In the genomic region with DNA sequence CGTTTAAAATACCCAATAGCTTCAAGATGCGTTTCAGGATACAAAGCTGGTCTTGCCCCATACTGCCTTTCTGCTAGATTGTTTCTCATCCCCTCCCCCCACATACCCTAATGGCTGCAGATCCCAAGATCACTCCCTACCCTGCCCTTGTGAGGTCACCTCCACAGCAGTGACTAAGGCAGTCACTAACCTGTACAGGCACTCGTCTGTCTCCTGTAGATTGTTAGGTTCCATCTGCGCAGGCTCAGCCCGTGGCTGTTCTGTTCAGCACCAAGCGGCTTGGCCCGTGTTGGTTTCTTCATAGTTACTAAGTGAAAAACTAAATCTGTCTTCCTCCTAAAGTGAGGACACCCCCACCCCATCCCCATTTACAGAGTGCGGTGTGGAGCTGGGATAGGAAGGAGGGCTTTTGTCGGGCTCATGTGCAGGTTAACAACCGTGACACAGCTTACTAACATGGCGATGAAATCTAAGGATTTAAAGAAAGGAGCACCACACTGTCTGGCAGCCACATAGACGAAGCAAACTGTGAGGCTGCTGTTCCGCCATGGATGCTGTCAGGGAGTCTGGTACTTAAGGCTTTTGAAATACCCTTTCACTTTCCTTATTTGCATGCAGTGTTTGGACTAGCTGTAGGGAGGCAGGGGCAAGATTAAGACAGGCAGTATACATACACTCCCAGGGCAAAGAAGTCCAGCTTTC, we compare ENCODE assay signal across 9 mouse cellular contexts.
DNase-seq lines count a peak whose midpoint lies in the region; ATAC-seq and TF ChIP-seq lines count a peak whose summit lies in the region.
"Had no signal": no experiment of that assay in that cellular context is flagged by ENCODE, and none has a peak within 500 bp of the region (broad histone marks: within the 10 kb centered on the region; RNA-seq: fewer than 3 reads in every experiment).

No protein-coding gene starts in this region.

- H3K27ac ChIP-seq in lung, postnatal 0 days (ENCODE audit: low read length) = no peak overlapping the region
- peak overlapping the region; percentile 80 for H3K27ac ChIP-seq in heart, postnatal 0 days (ENCODE audit: low read depth)
- peak overlapping the region; percentile 72 for H3K27ac ChIP-seq in limb, embryonic 10.5 days

- peak; percentile 40 for DNase-seq in lung, postnatal 0 days (ENCODE audit: low spot score)
- DNase-seq in lung, adult 2 months = no peak
- no peak for DNase-seq in heart, postnatal 0 days (ENCODE audit: low spot score)
- DNase-seq in limb, embryonic 10.5 days (ENCODE audit: low spot score) = no peak
- peak; percentile 45 for DNase-seq in yolk sac, embryonic 10.5 days (ENCODE audit: low spot score)
- DNase-seq in urinary bladder, postnatal 14 days (ENCODE audit: low spot score) = no peak
- DNase-seq in gastrocnemius, postnatal 4 days (ENCODE audit: low spot score in 2 of 2) = no peak
- DNase-seq in right cerebral cortex, postnatal 4 days = no peak

- no peak for TF ChIP-seq CTCF in lung, postnatal 0 days (IDR thresholded peaks at IDR 0.05)
- no peak for TF ChIP-seq CTCF in lung, adult 2 months (IDR thresholded peaks at IDR 0.05; ENCODE audit: insufficient read depth, low read length)
- no peak for TF ChIP-seq CTCF in heart, postnatal 0 days (IDR thresholded peaks at IDR 0.05; ENCODE audit: low read depth)

- no peak overlapping the region for H3K9ac ChIP-seq in lung, postnatal 0 days (replicated peaks; ENCODE audit: low read depth)
- H3K9ac ChIP-seq in heart, postnatal 0 days (replicated peaks; ENCODE audit: low read depth, low read length) = no peak overlapping the region

- H3K4me2 ChIP-seq in lung, postnatal 0 days (replicated peaks; ENCODE audit: low read depth, low read length) = peak overlapping the region; percentile 35; the same call in 1 of the 2 replicates
- peak overlapping the region; percentile 32; the same call in 1 of the 2 replicates for H3K4me2 ChIP-seq in heart, postnatal 0 days (ENCODE audit: low read depth, low read length)

- H3K4me3 ChIP-seq in lung, postnatal 0 days (ENCODE audit: low read depth, low read length) = no peak overlapping the region
- H3K4me3 ChIP-seq in lung, adult 2 months (replicated peaks; ENCODE audit: extremely low read depth, low read depth, low read length) = no peak overlapping the region
- no peak overlapping the region for H3K4me3 ChIP-seq in heart, postnatal 0 days (ENCODE audit: low read depth, low read length)
- no peak overlapping the region for H3K4me3 ChIP-seq in limb, embryonic 10.5 days
- H3K4me3 ChIP-seq: megakaryocyte, embryonic 14.5 days had no signal

- H3K36me3 ChIP-seq in lung, postnatal 0 days (ENCODE audit: insufficient read depth, low read length) = no peaks in the 10 kb centered on the region
- H3K36me3 ChIP-seq in heart, postnatal 0 days (replicated peaks; ENCODE audit: control insufficient read depth, insufficient read depth, low read length) = no peaks in the 10 kb centered on the region
- H3K36me3 ChIP-seq in limb, embryonic 10.5 days = no peaks in the 10 kb centered on the region

- no peak for TF ChIP-seq POLR2A in lung, adult 2 months (IDR thresholded peaks at IDR 0.05; ENCODE audit: borderline replicate concordance, extremely low read depth, low read depth, low read length)

- no peaks in the 10 kb centered on the region for H3K9me3 ChIP-seq in lung, postnatal 0 days (ENCODE audit: low read length)
- H3K9me3 ChIP-seq in heart, postnatal 0 days (replicated peaks; ENCODE audit: control insufficient read depth, low read length) = no peaks in the 10 kb centered on the region
- H3K9me3 ChIP-seq in limb, embryonic 10.5 days (replicated peaks) = no peaks in the 10 kb centered on the region
- H3K9me3 ChIP-seq: megakaryocyte, embryonic 14.5 days had no signal

- no peak for TF ChIP-seq EP300 in lung, postnatal 0 days (IDR thresholded peaks at IDR 0.05)
- TF ChIP-seq EP300 in heart, postnatal 0 days (IDR thresholded peaks at IDR 0.05; ENCODE audit: low read depth) = no peak

- no peaks in the 10 kb centered on the region for H3K27me3 ChIP-seq in lung, postnatal 0 days (replicated peaks; ENCODE audit: insufficient read depth, low read length)
- no peaks in the 10 kb centered on the region for H3K27me3 ChIP-seq in heart, postnatal 0 days (ENCODE audit: control insufficient read depth, insufficient read depth, low read length)
- no peaks in the 10 kb centered on the region for H3K27me3 ChIP-seq in limb, embryonic 10.5 days (ENCODE audit: low read depth, poor library complexity, severe bottlenecking)

- 31% methylated on average over 13 of the region's 13 CpGs for WGBS in lung, postnatal 0 days
- 39% methylated on average over 13 of the region's 13 CpGs for WGBS in lung, adult 2 months
- 41% methylated on average over 13 of the region's 13 CpGs for WGBS in heart, postnatal 0 days
- 57% methylated on average over 13 of the region's 13 CpGs for WGBS in limb, embryonic 10.5 days

- peak; percentile 57; the same call in 1 of the 2 replicates for ATAC-seq in lung, postnatal 0 days
- peak; percentile 64 for ATAC-seq in heart, postnatal 0 days (ENCODE audit: insufficient read depth, low read depth)

- peaks cover 12% of the 10 kb centered on the region; the same call in 1 of the 2 replicates for H3K4me1 ChIP-seq in lung, postnatal 0 days (ENCODE audit: insufficient read depth, low read depth, low read length)
- H3K4me1 ChIP-seq in lung, adult 2 months (ENCODE audit: control insufficient read depth, insufficient read depth, low read length) = peaks cover 7% of the 10 kb centered on the region; the same call in 1 of the 2 replicates
- peaks cover 21% of the 10 kb centered on the region for H3K4me1 ChIP-seq in heart, postnatal 0 days (ENCODE audit: control insufficient read depth, insufficient read depth)
- H3K4me1 ChIP-seq in limb, embryonic 10.5 days = peaks cover 54% of the 10 kb centered on the region
- H3K4me1 ChIP-seq: megakaryocyte, embryonic 14.5 days had no signal

Comparison
In these comparisons a context has a peak if more than half of its experiments do, and no peak if none do; other contexts are left out.
1. DNase-seq: peak in lung, postnatal 0 days (single experiment) and yolk sac, embryonic 10.5 days (single experiment); none in lung, adult 2 months (single experiment), heart, postnatal 0 days (single experiment), limb, embryonic 10.5 days (single experiment), urinary bladder, postnatal 14 days (single experiment), gastrocnemius, postnatal 4 days (0 of 2) and right cerebral cortex, postnatal 4 days (single experiment).